Mouse (Mus musculus): Measurements from ENCODE around the gene Plekhf1.

The Plekhf1 gene

GRCm38 (mm10) chr7:38218631-38219367 is 9.0 kb downstream of the Plekhf1 start:
- no peak for DNase-seq (ENCODE audit: low spot score in 2 of 2)

- DNase-seq (ENCODE audit: low spot score in 2 of 2) = peak; percentile 64 to 90
These were observed 10.2 kb downstream of the Plekhf1 start for GRCm38 (mm10) chr7:38217417-38218171.

- no peak for DNase-seq (ENCODE audit: low spot score in 2 of 2)
These were observed 12.1 kb downstream of the Plekhf1 start for GRCm38 (mm10) chr7:38215697-38216096.

- DNase-seq (ENCODE audit: low spot score in 2 of 2) = no peak
These were observed 12.5 kb downstream of the Plekhf1 start for GRCm38 (mm10) chr7:38215281-38215680.

DNA sequence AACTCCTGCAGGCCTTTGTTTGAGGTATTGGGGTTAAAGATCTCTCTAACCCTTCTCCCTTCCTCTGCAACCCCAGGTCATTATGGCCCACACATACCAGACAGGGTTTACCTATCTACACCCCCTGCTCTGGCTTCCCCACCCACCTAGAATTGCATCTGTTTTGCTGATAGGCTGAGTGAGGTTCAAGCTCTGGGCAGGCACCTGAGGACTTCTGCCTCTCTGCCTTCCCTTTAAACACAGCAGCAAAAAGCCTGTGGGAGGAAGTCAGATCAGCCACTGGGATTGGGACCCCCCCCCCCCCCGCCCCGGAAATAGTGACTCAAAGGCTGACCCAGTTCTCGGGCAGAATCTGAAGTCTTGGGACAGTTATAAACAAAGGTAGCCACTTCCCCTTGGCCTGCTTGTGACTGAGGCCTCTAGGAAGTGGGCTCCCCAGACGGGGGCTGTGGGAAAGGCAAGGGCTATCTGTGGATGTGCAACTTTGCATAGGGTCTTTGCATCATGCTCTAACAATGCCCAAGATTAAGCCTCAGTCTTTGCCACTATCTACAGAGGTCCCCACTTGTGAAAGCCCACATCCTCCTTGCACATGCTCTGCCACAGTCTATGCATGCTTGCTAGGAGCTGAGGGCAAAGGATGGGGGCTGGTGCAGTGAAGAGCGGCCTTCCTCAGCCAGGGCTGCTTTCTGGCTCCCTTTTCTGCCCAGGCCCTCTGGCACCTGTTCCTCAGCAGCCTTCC is 13.2 kb downstream of the Plekhf1 start:
- no peak for DNase-seq (ENCODE audit: low spot score in 2 of 2)

DNA sequence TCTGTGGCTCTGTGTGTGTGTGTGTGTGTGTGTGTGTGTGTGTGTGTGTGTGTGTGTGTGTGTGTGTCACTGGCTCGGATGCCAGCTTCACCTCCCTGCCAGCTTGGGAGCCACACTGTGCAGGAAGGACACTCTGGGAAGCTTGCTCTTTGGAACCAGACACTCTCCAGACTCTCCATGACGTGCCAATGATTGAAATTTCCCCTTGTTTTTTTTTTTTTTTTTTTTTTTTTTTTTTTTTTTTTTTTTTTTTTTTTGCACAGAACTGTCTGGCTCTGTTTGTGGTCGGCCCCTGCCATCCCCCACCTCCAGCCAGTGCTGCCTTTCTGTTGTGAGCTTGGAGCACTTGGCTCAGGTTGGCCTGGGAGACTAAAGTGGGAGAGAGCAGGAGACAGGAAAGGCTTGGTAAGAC is 15.2 kb downstream of the Plekhf1 start:
- no peak for DNase-seq (ENCODE audit: low spot score in 2 of 2)

DNA sequence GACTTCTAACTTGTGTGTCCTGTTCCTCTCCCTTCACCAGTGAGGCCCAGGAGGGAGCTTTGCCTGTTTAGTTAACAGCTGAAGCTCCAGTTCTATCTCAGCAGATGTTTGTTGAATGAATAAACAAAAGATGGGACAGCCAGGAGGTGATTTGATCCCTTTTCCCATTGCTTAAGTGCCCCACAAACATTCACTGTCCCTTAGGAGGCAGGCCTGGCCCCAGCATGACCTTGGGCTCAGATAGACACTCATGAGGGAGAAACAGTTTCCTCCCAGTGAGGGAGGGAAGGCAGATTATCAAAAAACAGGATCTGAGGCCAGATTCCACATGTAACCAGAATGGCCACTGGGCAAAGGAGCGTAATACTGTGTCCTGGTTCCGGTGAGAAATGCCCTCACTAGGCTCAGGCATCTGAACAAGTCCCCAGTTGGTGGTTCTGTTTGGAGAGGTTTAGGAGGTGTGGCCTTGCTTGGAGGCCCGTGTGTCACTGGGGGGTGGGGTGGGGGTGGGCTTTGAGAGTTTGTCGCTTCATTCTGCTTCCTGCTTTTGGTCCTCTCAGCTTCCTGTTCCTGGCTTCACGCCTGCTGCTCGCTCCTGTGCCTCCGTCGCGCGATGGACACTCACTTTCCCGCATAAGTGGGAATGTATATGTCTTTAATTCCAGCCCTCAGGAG is 18.2 kb downstream of the Plekhf1 start:
- DNase-seq (ENCODE audit: low spot score in 2 of 2) = no peak

GRCm38 (mm10) chr7:38208969-38209368 is 18.8 kb downstream of the Plekhf1 start:
- no peak for DNase-seq (ENCODE audit: low spot score in 2 of 2)

- no peak for DNase-seq (ENCODE audit: low spot score in 2 of 2)
These were observed 21.3 kb downstream of the Plekhf1 start for GRCm38 (mm10) chr7:38206564-38206963.

DNA sequence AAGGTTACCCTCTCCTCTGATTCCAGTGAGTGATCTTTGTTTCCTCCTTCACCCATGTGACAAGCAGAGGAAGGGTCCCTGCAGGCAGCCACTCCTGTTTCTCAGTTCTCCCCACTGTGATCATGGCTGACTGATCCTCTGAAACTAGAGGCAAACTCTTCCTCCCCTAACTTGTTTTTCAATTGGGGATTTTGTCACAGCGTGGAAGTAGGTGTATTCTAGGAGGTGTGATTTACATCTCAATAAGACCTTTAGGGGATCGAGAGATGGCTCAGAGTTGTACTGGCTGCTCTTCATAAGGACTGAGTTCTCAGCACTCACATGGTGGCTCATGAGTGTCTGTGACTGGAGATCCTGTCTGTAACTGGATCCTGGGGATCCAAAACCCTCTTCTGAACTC is 22.0 kb downstream of the Plekhf1 start:
- DNase-seq (ENCODE audit: low spot score in 2 of 2) = no peak

DNA sequence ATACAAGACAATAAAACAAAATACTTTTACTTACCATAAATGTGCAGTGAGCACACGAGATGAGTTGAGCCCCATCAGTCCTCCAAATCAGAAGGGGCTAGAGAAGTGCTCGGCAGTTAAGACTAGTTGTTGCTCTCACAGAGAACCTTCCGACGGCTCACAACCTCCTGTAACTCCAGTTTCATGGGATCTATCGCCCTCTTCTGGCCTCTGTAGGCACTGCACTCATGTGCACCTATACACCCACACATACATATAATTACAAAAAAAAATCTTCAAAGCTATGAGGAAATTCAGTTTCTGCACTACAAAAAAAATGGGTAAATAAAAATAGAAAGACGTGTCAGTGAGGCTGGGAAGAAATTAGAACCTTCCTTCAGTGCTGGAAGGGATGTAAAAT is 23.5 kb downstream of the Plekhf1 start:
- DNase-seq (ENCODE audit: low spot score in 2 of 2) = no peak

GRCm38 (mm10) chr7:38201290-38201658 is 26.5 kb downstream of the Plekhf1 start:
- no peak for DNase-seq (ENCODE audit: low spot score in 2 of 2)

DNA sequence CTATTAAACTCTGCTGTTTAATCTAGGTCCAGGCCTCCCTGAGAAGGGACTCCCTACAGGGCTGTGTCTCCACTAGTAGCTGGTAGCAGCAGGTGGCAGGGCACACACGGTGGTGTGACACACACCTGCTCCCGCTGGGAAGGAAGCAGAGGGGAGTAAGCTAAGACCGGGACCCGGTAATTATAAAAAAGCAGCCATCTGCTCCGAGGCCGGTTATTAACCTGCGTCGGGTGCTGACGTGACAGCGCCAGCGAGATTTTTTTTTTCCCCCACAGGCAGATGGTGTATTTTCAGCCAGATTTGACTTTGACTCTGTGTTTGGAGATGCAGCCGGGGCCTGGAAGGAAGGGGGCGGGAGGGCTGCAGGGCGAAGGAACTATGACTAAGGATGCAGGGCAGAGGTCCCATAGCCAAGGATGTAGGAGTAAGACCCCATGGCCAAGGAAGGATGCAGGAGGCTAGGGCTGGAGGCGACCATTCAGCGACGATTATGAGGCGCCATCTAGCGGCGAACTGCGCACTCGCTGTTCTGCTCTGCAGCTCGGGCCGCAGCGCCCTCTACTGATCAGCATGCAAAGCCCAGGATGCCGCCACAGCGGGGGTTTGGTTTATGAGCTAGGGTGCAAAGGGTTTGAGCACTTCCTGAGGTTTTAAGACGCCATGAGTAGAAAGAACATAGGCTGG is 27.1 kb downstream of the Plekhf1 start:
- peak; percentile 78 to 87 for DNase-seq (ENCODE audit: low spot score in 2 of 2)

GRCm38 (mm10) chr7:38199907-38200605 is 27.8 kb downstream of the Plekhf1 start:
- DNase-seq (ENCODE audit: low spot score in 2 of 2) = no peak

DNA sequence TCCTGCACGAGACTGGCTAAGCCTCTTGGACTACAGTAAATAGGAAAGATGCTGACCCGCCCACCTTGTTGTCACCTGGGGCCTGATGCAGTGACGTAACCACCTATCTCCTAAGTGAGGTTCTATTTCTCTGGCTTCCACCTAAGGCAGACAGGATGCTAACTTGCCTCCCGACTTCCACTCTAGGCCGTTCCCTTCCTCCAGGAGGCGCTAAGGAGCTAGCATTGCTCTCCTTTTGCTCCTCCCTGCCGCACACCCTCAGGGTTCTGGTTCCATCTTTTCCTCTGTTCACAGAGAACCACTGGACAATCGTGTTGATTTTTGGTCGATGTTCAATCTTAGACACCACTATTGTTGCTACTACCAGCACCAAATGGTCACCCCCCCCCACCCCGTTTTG is 36.2 kb downstream of the Plekhf1 start:
- DNase-seq (ENCODE audit: low spot score in 2 of 2) = no peak

DNA sequence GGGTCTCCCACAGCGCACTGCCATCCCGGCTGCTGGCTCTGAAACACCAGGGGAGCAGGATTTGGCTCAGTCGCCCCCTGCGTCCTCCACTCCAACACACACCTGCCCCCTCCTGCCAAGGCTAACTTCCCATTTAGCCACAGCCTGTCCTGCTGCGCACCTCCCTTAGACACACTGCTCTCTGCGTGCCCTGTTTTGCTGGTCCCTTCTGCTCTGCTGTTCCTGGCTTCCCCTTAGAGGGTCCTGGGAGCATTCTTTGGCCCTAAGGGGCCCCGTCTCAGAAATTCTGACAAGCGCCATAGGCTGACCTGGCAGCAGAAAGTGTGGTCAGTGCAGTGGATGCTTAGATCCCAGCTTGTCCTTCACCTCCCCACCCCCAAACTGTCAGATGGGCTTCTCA is 36.7 kb downstream of the Plekhf1 start:
- no peak for DNase-seq (ENCODE audit: low spot score in 2 of 2)

- no peak for DNase-seq (ENCODE audit: low spot score in 2 of 2)
These were observed 37.6 kb downstream of the Plekhf1 start for GRCm38 (mm10) chr7:38190056-38190835.

DNA sequence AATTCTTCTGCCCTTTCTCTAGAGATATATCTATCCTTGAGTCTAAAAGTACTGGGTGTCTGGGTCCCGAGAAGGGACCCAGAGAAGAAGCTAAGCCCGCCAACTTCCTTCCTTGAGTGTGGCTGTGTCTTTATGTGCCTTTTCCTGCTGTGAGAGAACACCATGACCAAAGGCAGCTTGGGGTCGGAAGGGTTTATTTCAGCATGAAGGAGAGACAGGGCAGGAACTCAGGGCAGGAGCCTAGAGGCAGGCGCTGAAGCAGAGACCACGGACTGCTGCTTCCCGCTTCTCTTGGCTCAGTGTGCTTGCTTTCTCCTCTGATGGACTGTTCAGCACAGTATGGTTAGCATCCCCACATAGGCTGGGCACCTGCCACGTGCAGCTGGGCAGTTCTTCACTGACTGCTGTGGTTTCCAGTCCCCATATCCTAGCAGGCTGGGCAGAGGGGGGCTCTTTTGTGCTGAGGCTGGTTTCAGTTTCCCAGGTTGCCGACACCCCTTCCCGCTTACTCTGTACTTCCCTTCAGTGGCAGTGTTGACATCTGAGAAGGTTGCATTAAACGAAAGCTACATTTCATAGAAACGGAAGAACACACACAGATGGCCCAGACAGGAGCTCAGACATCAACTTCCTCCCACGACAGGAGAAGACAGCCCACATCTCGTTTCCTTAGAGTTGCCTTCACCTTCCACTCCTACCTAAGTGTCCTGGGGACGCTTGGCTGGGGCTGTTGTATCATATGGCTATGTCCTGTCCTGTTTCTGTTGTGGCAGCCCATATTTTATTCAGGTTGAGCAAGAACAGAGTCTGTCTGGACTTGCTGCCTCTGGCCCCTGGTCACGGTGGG is 38.5 kb downstream of the Plekhf1 start:
- DNase-seq (ENCODE audit: low spot score in 2 of 2) = peak; percentile 43

Data from urinary bladder, postnatal 36 days (tissue).